Mouse (Mus musculus) kidney, embryonic 16.5 days (tissue): ENCODE data around the gene Dnajb2. TPM values are rescaled to one million over a fixed set of nuclear protein-coding genes. Genes with fewer than 3 reads are reported as not detected.

Experiments
- ATAC-seq: fragments of 200-750 bp; cut with Nextera tagmentation; 2 replicates; pipeline ENCODE4 v1.8.0; 2017; ENCODE audit warnings: moderate TSS enrichment; ENCODE audit not compliant: low FRiP score, low TSS enrichment
- H3K27ac ChIP-seq: fragments of 300-500 bp; sonication (generic); 2 replicates; pipeline ENCODE4 v1.5.1; 2014; ENCODE audit warnings: low read length
- H3K27me3 ChIP-seq: fragments of 300-500 bp; sonication (generic); 2 replicates; pipeline ENCODE4 v1.6.1; 2014; ENCODE audit warnings: low read length, control low read depth, mixed read lengths; ENCODE audit not compliant: insufficient read depth
- H3K36me3 ChIP-seq: fragments of 300-500 bp; sonication (generic); 2 replicates; pipeline ENCODE4 v1.6.1; 2014; ENCODE audit warnings: low read length, control low read depth, mixed read lengths; ENCODE audit not compliant: insufficient read depth
- H3K4me1 ChIP-seq: fragments of 300-500 bp; sonication (generic); 2 replicates; pipeline ENCODE4 v1.6.1; 2014; ENCODE audit warnings: low read length, control low read depth, mixed read lengths; ENCODE audit not compliant: insufficient read depth
- H3K4me2 ChIP-seq: fragments of 300-500 bp; sonication (generic); replicated peaks from 2 replicates; pipeline ENCODE4 v1.6.1; 2014; ENCODE audit warnings: low read depth, low read length
- H3K4me3 ChIP-seq: fragments of 300-500 bp; sonication (generic); 2 replicates; pipeline ENCODE4 v1.5.1; 2014; ENCODE audit warnings: mild to moderate bottlenecking, low read length
- H3K9ac ChIP-seq: fragments of 300-500 bp; sonication (generic); replicated peaks from 2 replicates; pipeline ENCODE4 v1.6.1; 2014; ENCODE audit warnings: low read length
- H3K9me3 ChIP-seq: fragments of 300-500 bp; sonication (generic); 2 replicates; pipeline ENCODE4 v1.6.1; 2016; ENCODE audit warnings: low read length, control low read depth
- WGBS: fragments of 180-500 bp; shearing (Covaris S2); extraction: QIAGEN DNeasy Blood & Tissue Kit; methylation state at CpG from one replicate; pipeline ENCODE4 v1.1.7; 2014; 5-methylcytosine and 5-hydroxymethylcytosine counted together
- microRNA-seq: library from miRNA; unstranded; fragments of <30 nt; microRNA quantifications from one replicate; pipeline ENCODE4, GENCODE M21; 2016
- polyA plus RNA-seq: library from polyadenylated mRNA; unstranded; fragments of >200 nt; fragmentation: Nextera tagmentation; extraction: Ambion mirVana; gene quantifications from 2 replicates; pipeline ENCODE4 v1.2.1, GENCODE M21; 2015

Dnajb2 gene
- polyA plus RNA-seq, 1 experiment from 2014 or later = 41.3 TPM

DNA sequence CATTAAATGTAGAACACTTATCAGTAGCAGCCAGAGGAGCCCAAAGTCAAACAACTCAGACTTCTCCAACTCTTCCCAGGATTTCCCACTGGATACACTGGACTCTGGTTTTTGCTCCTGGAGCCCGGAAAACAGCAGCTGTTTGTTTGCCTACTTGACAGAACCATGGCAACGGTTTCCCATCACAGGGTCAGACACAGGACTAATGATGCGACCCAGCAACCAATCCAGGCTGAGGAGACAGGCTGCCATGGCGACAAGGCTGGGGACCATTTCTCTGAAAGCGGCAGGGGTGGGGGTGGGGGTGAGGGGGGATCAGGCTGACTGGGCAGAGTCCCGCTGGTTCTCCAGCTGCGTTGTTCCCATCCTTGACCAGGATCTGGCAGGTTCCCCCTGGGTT is 53.2 kb downstream of the Dnajb2 start:
- no peak overlapping the region for H3K9ac ChIP-seq
- H3K4me3 ChIP-seq = no peak overlapping the region
- no peak overlapping the region for H3K4me2 ChIP-seq
- H3K9me3 ChIP-seq = no peaks in the 10 kb centered on the region
- H3K36me3 ChIP-seq = no peaks in the 10 kb centered on the region
- no peak for ATAC-seq
- no peaks in the 10 kb centered on the region; the same call in 1 of the 2 replicates for H3K4me1 ChIP-seq
- no peak overlapping the region for H3K27ac ChIP-seq
- H3K27me3 ChIP-seq = no peaks in the 10 kb centered on the region
- WGBS = 13% methylated on average over 7 of the region's 7 CpGs

DNA sequence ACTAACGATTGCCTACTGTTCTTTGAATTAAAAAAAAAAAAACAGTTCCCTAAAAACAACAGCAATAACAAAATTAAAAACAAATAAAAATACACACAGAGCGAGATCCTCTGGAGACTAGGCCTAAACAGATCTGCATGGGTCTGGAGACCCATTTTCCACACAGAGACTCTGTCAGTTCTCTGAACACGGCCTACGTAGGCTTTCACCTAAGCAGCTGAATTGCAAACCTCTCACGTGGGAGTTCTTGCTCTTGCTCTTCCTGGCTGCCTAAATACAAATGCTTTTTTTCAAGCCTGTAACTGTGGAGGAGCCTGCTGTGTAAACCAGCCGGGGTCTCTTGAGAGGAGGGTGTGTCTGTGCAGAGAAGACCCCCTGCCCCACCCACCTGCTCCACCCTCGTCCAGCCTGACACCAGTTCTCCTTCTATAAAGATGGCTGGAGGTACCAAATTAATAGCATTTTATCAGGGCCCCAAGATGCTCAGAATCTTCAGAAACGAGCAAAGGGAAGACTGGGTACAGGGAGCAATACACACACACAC is 53.8 kb downstream of the Dnajb2 start:
- WGBS = 60% methylated on average over 8 of the region's 8 CpGs
- no peak for ATAC-seq
- no peak overlapping the region for H3K4me3 ChIP-seq

DNA sequence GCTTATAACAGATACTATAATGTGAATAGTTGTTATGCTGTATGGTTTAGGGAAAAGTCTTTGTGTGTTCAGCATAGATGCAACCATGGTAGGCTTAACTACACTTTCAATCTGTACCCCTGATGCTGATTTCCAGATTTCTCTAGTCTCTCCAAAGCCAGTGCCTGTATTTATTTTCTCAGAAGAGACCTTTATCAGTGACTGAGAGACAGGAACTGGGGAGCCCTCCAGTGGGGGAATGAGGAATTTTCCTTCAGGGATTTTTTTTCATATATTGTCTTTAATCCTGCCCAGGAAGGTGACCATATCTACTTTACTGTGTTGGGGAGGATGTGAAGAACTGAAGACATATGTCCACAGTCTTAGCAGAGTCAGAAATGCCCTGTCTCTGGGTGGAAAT is 54.4 kb downstream of the Dnajb2 start:
- no peaks in the 10 kb centered on the region for H3K27me3 ChIP-seq
- H3K4me3 ChIP-seq = no peak overlapping the region
- no peak for ATAC-seq
- no peak overlapping the region for H3K9ac ChIP-seq
- no peaks in the 10 kb centered on the region for H3K36me3 ChIP-seq
- H3K4me1 ChIP-seq = no peaks in the 10 kb centered on the region; the same call in 1 of the 2 replicates
- no peak overlapping the region for H3K27ac ChIP-seq
- H3K9me3 ChIP-seq = no peaks in the 10 kb centered on the region
- H3K4me2 ChIP-seq = no peak overlapping the region

More for the DNA sequence above, 53.8 kb downstream of the Dnajb2 start:
- H3K4me1 ChIP-seq = no peaks in the 10 kb centered on the region; the same call in 1 of the 2 replicates
- no peak overlapping the region for H3K9ac ChIP-seq
- no peaks in the 10 kb centered on the region for H3K9me3 ChIP-seq
- no peaks in the 10 kb centered on the region for H3K36me3 ChIP-seq
- H3K4me2 ChIP-seq = no peak overlapping the region
- H3K27ac ChIP-seq = no peak overlapping the region
- no peaks in the 10 kb centered on the region for H3K27me3 ChIP-seq

DNA sequence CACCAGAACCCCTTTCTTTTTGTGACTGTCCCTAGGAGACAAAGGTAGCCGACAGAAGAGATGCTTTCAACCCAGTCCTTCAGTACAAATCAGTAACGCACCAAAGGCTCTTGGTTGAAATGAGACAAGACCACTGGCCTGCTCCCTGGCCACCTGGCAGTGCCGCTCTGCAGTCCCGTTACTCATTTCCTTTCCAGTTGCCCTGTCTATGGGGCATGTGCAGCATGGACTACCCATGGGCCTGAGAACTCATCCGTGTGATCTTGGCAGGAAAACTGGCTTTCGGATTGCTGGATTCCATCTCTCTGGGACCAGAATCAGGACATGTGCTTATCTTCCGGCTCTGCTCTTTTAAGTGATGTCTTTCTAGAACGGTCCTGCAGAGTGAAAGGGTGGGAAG is 55.1 kb downstream of the Dnajb2 start:
- H3K27ac ChIP-seq = no peak overlapping the region
- H3K4me1 ChIP-seq = no peaks in the 10 kb centered on the region; the same call in 1 of the 2 replicates
- no peak for ATAC-seq
- H3K4me2 ChIP-seq = no peak overlapping the region
- H3K4me3 ChIP-seq = no peak overlapping the region
- H3K9ac ChIP-seq = no peak overlapping the region
- H3K27me3 ChIP-seq = no peaks in the 10 kb centered on the region
- no peaks in the 10 kb centered on the region for H3K9me3 ChIP-seq
- no peaks in the 10 kb centered on the region for H3K36me3 ChIP-seq
- WGBS = 86% methylated on average over 8 of the region's 8 CpGs

DNA sequence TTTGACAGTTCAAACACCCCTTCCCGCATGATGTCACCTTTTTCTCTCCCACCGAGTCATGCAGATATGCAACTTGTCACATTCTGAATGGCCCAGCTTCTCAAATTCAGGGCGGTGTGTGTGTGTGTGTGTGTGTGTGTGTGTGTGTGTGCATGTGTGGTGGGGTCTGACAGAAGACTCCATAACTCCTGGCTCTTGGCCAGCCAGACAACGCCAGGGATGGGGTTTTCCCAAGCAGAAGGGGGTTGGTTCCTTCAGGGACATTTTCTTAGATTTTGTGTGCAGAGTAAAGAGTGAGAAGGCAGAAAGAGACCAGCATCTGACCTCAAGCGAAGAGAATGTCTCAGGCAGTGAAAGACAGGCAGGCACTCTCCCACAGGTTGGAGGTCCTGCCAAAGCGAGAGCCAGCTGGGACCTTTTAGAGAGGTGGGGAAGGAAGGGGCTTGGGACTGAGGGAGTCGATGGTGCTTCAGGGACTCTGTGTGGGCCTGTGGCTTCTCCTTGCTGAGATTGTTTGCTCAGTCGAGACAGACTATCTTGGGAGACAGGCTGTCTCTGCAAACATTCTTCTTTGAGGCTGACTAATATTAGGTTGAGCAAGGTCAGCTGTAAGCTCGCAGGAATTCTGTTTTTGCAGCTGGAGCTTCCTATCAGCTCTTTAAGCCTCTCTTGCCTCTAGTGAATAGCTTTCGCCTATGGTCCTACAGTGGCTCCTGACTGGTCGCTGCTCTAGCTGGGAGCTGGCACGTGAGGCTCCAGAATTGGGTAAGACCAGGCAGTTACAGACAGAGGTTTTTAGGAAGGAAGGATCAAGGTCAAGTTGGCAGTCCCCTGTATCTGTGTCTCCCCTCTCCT is 56.5 kb downstream of the Dnajb2 start:
- peak; percentile 67 for ATAC-seq
- no peak overlapping the region for H3K4me3 ChIP-seq
- peak overlapping the region; percentile 85 for H3K27ac ChIP-seq
- H3K4me2 ChIP-seq = no peak overlapping the region
- H3K4me1 ChIP-seq = no peaks in the 10 kb centered on the region; the same call in 1 of the 2 replicates
- H3K9ac ChIP-seq = no peak overlapping the region; the same call in 1 of the 2 replicates
- no peaks in the 10 kb centered on the region for H3K9me3 ChIP-seq
- no peaks in the 10 kb centered on the region for H3K27me3 ChIP-seq
- 28% methylated on average over 12 of the region's 12 CpGs for WGBS
- no peaks in the 10 kb centered on the region for H3K36me3 ChIP-seq

DNA sequence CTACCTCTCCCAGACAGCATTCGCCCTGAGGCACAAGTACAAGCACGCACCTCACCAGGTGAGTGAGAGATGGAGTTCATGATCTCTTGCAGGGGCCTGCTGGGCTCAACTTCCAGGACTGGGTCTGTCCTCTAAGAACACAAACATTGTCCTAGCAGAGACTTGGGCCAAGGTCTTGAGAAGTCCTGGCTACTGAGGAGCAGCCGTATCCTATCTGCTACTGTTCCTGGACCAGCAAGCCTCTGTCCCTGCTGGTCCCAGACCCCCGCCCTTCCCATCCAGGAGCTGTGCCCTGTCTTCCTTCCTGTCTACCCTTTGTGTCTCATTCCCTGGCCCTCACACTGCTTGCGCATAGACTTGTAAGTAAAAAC is 57.1 kb downstream of the Dnajb2 start:
- no peak overlapping the region for H3K4me3 ChIP-seq
- H3K4me2 ChIP-seq = no peak overlapping the region
- H3K36me3 ChIP-seq = no peaks in the 10 kb centered on the region
- WGBS = 79% methylated on average over 5 of the region's 5 CpGs
- ATAC-seq = no peak
- peak overlapping the region; percentile 85; the same call in 1 of the 2 replicates for H3K27ac ChIP-seq
- no peaks in the 10 kb centered on the region for H3K9me3 ChIP-seq
- H3K9ac ChIP-seq = no peak overlapping the region
- H3K27me3 ChIP-seq = no peaks in the 10 kb centered on the region
- no peaks in the 10 kb centered on the region; the same call in 1 of the 2 replicates for H3K4me1 ChIP-seq

DNA sequence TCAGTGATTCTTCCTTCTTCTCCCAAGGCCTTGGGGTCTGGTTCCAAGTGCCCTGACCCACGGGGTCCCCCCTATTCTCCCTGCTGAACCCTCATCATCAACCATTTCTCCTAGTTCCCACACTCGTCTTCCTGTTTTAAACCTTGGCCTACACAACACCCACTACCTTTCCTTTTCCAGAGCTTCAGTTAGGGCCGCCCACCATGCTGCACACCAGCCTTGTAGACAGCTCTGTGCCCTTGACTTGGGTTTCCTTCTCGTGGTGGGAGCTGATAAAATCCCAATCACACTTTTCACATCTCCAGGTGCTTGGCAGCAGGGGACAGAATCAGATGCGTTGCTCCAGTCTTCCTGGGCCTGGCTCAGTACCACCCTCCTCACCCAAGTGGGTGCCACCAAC is 58.1 kb downstream of the Dnajb2 start:
- H3K9ac ChIP-seq = no peak overlapping the region

More for the DNA sequence above, 58.1 kb downstream of the Dnajb2 start:
- H3K27me3 ChIP-seq = no peaks in the 10 kb centered on the region
- no peaks in the 10 kb centered on the region; the same call in 1 of the 2 replicates for H3K4me1 ChIP-seq
- no peaks in the 10 kb centered on the region for H3K36me3 ChIP-seq
- no peaks in the 10 kb centered on the region for H3K9me3 ChIP-seq
- H3K4me2 ChIP-seq = no peak overlapping the region
- 83% methylated on average over 5 of the region's 5 CpGs for WGBS
- H3K4me3 ChIP-seq = no peak overlapping the region
- no peak overlapping the region for H3K27ac ChIP-seq
- ATAC-seq = no peak

Small RNA genes lying within 50 kb of the gene (microRNA-seq; reads per million reads assigned to microRNA genes)
- not detected for gene Gm27943

Other genes starting within 250 kb of the Dnajb2 start
- 10.0 and 12.1 TPM in 2 replicates for gene Nhej1, start 111.2 kb upstream of the Dnajb2 start, polyA plus RNA-seq
- 5.9 and 6.2 TPM in 2 replicates for gene Slc23a3, start 102.5 kb upstream of the Dnajb2 start, polyA plus RNA-seq
- 51.1 and 54.4 TPM in 2 replicates for gene Cnppd1, start 93.7 kb upstream of the Dnajb2 start, polyA plus RNA-seq
- gene Retreg2, start 93.6 kb upstream of the Dnajb2 start, polyA plus RNA-seq = 56.3 and 59.8 TPM in 2 replicates
- 48.4 and 51.0 TPM in 2 replicates for gene Zfand2b, start 67.8 kb upstream of the Dnajb2 start, polyA plus RNA-seq
- gene Abcb6, start 56.0 kb upstream of the Dnajb2 start, polyA plus RNA-seq = 36.4 and 37.2 TPM in 2 replicates
- 29.2 and 30.1 TPM in 2 replicates for gene Ankzf1, start 44.3 kb upstream of the Dnajb2 start, polyA plus RNA-seq
- 33.0 and 36.0 TPM in 2 replicates for gene Atg9a, start 44.2 kb upstream of the Dnajb2 start, polyA plus RNA-seq
- gene Glb1l, start 25.6 kb upstream of the Dnajb2 start, polyA plus RNA-seq = 57.4 and 63.8 TPM in 2 replicates
- 153 and 169 TPM in 2 replicates for gene Stk16, start 25.6 kb upstream of the Dnajb2 start, polyA plus RNA-seq
- gene Tuba4a, start 16.5 kb upstream of the Dnajb2 start, polyA plus RNA-seq = 96.3 and 102 TPM in 2 replicates
- gene A630095N17Rik, start 4.3 kb upstream of the Dnajb2 start, polyA plus RNA-seq = not detected in 2 replicates
- gene Ptprn, start 28.1 kb downstream of the Dnajb2 start, polyA plus RNA-seq = 0.54 and 0.87 TPM in 2 replicates
- 1.0 and 3.0 TPM in 2 replicates for gene Resp18, start 42.0 kb downstream of the Dnajb2 start, polyA plus RNA-seq
- gene Dnpep, start 81.6 kb downstream of the Dnajb2 start, polyA plus RNA-seq = 168 and 184 TPM in 2 replicates
- 41.6 and 53.6 TPM in 2 replicates for gene Des, start 123.9 kb downstream of the Dnajb2 start, polyA plus RNA-seq
- 61.4 and 61.5 TPM in 2 replicates for gene Speg, start 138.9 kb downstream of the Dnajb2 start, polyA plus RNA-seq
- gene Gmppa, start 199.5 kb downstream of the Dnajb2 start, polyA plus RNA-seq = 91.4 and 91.6 TPM in 2 replicates
- gene Asic4, start 214.0 kb downstream of the Dnajb2 start, polyA plus RNA-seq = 1.00 and 1.5 TPM in 2 replicates
- gene Chpf, start 242.9 kb downstream of the Dnajb2 start, polyA plus RNA-seq = 37.9 and 38.6 TPM in 2 replicates
- 0.77 and 0.99 TPM in 2 replicates for gene Tmem198, start 243.1 kb downstream of the Dnajb2 start, polyA plus RNA-seq